Mouse (Mus musculus) cerebellum, adult 2 months (tissue): ENCODE measurements around the gene AC140267.1. TPM values are rescaled to one million over a fixed set of nuclear protein-coding genes. Genes with fewer than 3 reads are reported as not detected.

ENCODE experiments used
- DNase-seq, 2 experiments: peaks; one replicate each; pipeline ENCODE4 v3.0.0; 2021
- H3K27ac ChIP-seq: fragments of 200-500 bp; 2 replicates; pipeline ENCODE4 v1.5.1; 2012; ENCODE audit warnings: low read length, control low read depth, inconsistent platforms; ENCODE audit not compliant: insufficient read depth
- H3K27me3 ChIP-seq: fragments of 200-500 bp; 2 replicates; pipeline ENCODE4 v1.6.1; 2012; ENCODE audit warnings: inconsistent platforms, mild to moderate bottlenecking, low read length, moderate library complexity; ENCODE audit not compliant: control insufficient read depth, insufficient read depth
- H3K4me1 ChIP-seq: fragments of 200-500 bp; 2 replicates; pipeline ENCODE4 v1.6.1; 2011; ENCODE audit warnings: low read length; ENCODE audit not compliant: control insufficient read depth, insufficient read depth
- H3K4me3 ChIP-seq: fragments of 200-500 bp; replicated peaks from 2 replicates; pipeline ENCODE3; 2011; ENCODE audit warnings: mild to moderate bottlenecking, low read depth, low read length, control low read depth; ENCODE audit not compliant: insufficient read depth
- CTCF ChIP-seq: fragments of 200-500 bp; IDR thresholded peaks from 2 replicates; pipeline ENCODE4 v1.5.1; 2011; ENCODE audit warnings: low read depth, mild to moderate bottlenecking, control low read depth, low read length, moderate library complexity, borderline replicate concordance; ENCODE audit not compliant: insufficient read depth
- POLR2A ChIP-seq: fragments of 200-500 bp; IDR thresholded peaks from 2 replicates; pipeline ENCODE4 v1.6.1; 2011; ENCODE audit warnings: low read length, control low read depth, borderline replicate concordance; ENCODE audit not compliant: insufficient read depth
- WGBS: fragments of 180-500 bp; shearing (Covaris S2); methylation state at CpG from one replicate; pipeline ENCODE4 v1.1.7; 2018; 5-methylcytosine and 5-hydroxymethylcytosine counted together
- polyA plus RNA-seq: library from polyadenylated mRNA; depleted of rRNA; stranded (reverse); fragments of >200 nt; gene quantifications from 2 replicates; pipeline ENCODE4 v1.2.3, GENCODE M21; 2012; rRNA removed

AC140267.1 gene
- polyA plus RNA-seq, 1 experiment, result not detected

DNA sequence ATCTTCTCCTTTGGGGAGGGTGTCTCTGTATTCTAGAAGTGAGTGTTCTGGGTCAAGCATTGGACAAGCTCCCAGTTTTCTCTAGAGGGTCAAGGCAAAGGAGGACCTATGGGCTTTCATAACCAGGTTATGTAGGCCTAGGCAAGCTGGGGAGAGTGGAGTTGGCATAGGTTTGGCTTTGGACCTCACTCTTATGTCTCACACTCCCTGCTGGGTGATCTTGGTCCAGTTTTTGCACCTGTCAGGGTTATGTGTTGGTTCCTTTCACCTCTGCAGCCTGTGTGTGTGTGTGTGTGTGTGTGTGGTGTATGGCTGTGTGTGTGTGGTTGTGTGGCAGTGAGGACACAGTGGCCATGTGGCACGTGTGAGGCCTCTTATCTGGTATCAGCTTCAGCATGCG lies 43.4 kb downstream of the AC140267.1 start:
- Histone ChIP-seq H3K27ac (peak overlapping the region; percentile 70; the same call in 1 of the 2 replicates), H3K27me3 (no peaks in the 10 kb centered on the region), H3K4me3 (no peak overlapping the region), H3K4me1 (peaks cover 25% of the 10 kb centered on the region)
- peak; percentile 44 to 59 for DNase-seq
- WGBS, result 37% methylated on average over 2 of the region's 2 CpGs
- TF ChIP-seq CTCF (no peak), POLR2A (no peak)

DNA sequence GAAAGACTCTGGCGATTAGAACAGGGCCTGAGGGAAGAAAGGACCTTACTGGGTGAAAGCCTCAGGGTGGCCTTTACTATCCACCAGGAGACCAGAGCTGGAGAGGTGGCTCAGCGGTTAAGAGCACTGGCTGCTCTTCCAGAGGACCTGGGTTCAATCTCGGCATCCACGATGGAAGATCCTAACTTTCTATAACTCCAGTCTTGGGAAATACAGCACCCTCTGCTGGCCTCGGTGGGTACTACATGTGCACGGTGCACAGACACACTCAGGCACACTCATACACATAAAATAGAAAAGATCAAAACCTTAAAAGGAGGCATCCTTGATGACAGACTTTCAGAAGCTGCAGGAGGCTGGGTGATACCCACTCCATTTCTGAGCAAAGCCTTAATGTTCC lies 45.0 kb downstream of the AC140267.1 start:
- Histone ChIP-seq H3K27me3 (no peaks in the 10 kb centered on the region), H3K4me3 (no peak overlapping the region), H3K27ac (no peak overlapping the region), H3K4me1 (peaks cover 25% of the 10 kb centered on the region)
- DNase-seq, result peak in 1 of 2 experiments; percentile 62
- TF ChIP-seq POLR2A (no peak), CTCF (peak; percentile 67)
- 31% methylated on average over 6 of the region's 6 CpGs for WGBS

Other genes starting within 250 kb of the AC140267.1 start
- gene Pdgfb, start 220.9 kb upstream of the AC140267.1 start, polyA plus RNA-seq, result 15.4 and 16.0 TPM in 2 replicates
- 448 and 455 TPM in 2 replicates for gene Syngr1, start 144.5 kb upstream of the AC140267.1 start, polyA plus RNA-seq
- 678 and 692 TPM in 2 replicates for gene Rpl3, start 144.0 kb upstream of the AC140267.1 start, polyA plus RNA-seq
- gene Tab1, start 102.7 kb upstream of the AC140267.1 start, polyA plus RNA-seq, result 50.0 and 50.2 TPM in 2 replicates
- 106 and 114 TPM in 2 replicates for gene Mgat3, start 62.1 kb upstream of the AC140267.1 start, polyA plus RNA-seq
- gene Mief1, start 1.8 kb upstream of the AC140267.1 start, polyA plus RNA-seq, result 18.4 and 19.6 TPM in 2 replicates
- 216 and 242 TPM in 2 replicates for gene Atf4, start 19.3 kb downstream of the AC140267.1 start, polyA plus RNA-seq
- 34.3 and 38.6 TPM in 2 replicates for gene Rps19bp1, start 28.5 kb downstream of the AC140267.1 start, polyA plus RNA-seq
- 20.8 and 22.0 TPM in 2 replicates for gene Cacna1i, start 51.4 kb downstream of the AC140267.1 start, polyA plus RNA-seq